Mouse (Mus musculus): ENCODE measurements around the gene Gm10972. TPM values are rescaled to one million over a fixed set of nuclear protein-coding genes. Genes with fewer than 3 reads are reported as not detected.
"Not testable (repeated sequence)": the region's sequence is repeated elsewhere in the genome, so short reads cannot be mapped to it uniquely, and the experiment has no call there.

The Gm10972 gene
- polyA plus RNA-seq, 1 experiment from 2014 or later: not detected

GRCm38 (mm10) chr3:94622550-94622949, 20.4 kb upstream of the Gm10972 start:
- WGBS: 93% methylated on average over 10 of the region's 10 CpGs
- Histone ChIP-seq H3K27me3 (replicated peaks) (no peaks in the 10 kb centered on the region), H3K27ac (no peak overlapping the region), H3K4me3 (no peak overlapping the region), H3K9me3 (no peaks in the 10 kb centered on the region), H3K9ac (no peak overlapping the region), H3K36me3 (replicated peaks) (no peaks in the 10 kb centered on the region), H3K4me1 (no peaks in the 10 kb centered on the region), H3K4me2 (no peak overlapping the region)
- ATAC-seq (replicated peaks): no peak

GRCm38 (mm10) chr3:94624281-94624680, 18.6 kb upstream of the Gm10972 start:
- Histone ChIP-seq H3K4me1 (no peaks in the 10 kb centered on the region), H3K27me3 (replicated peaks) (no peaks in the 10 kb centered on the region), H3K4me3 (no peak overlapping the region), H3K36me3 (replicated peaks) (no peaks in the 10 kb centered on the region), H3K27ac (no peak overlapping the region), H3K4me2 (no peak overlapping the region), H3K9ac (no peak overlapping the region), H3K9me3 (no peaks in the 10 kb centered on the region)
- WGBS: 92% methylated on average over 4 of the region's 4 CpGs
- ATAC-seq (replicated peaks): no peak

DNA sequence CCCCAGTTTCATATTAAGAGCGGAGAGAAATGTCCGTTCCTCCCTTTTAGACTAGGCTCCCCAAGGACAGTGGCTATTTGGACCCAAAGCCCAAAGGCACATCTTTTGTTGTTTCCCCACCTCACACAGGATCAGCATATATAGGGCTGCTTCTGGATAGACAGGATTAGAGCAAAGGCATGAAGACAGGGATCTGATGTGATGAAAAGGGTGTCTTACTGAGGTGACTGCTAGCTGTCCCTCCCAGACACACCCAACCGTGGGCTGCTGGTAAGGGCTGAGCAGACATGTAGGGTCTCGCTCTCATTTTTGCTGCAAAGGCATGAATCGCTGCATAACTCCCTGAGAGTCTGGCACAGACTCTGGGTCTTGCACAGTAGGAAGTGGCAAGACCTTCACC, 14.2 kb upstream of the Gm10972 start:
- Histone ChIP-seq H3K4me2 (no peak overlapping the region), H3K9ac (no peak overlapping the region), H3K9me3 (no peaks in the 10 kb centered on the region), H3K36me3 (replicated peaks) (no peaks in the 10 kb centered on the region), H3K27me3 (replicated peaks) (no peaks in the 10 kb centered on the region), H3K4me1 (no peaks in the 10 kb centered on the region), H3K4me3 (no peak overlapping the region), H3K27ac (no peak overlapping the region)
- WGBS: 94% methylated on average over 5 of the region's 5 CpGs
- ATAC-seq (replicated peaks): no peak

- WGBS: 84% methylated on average over 3 of the region's 3 CpGs
These were observed 13.0 kb upstream of the Gm10972 start for GRCm38 (mm10) chr3:94629876-94630275.

DNA sequence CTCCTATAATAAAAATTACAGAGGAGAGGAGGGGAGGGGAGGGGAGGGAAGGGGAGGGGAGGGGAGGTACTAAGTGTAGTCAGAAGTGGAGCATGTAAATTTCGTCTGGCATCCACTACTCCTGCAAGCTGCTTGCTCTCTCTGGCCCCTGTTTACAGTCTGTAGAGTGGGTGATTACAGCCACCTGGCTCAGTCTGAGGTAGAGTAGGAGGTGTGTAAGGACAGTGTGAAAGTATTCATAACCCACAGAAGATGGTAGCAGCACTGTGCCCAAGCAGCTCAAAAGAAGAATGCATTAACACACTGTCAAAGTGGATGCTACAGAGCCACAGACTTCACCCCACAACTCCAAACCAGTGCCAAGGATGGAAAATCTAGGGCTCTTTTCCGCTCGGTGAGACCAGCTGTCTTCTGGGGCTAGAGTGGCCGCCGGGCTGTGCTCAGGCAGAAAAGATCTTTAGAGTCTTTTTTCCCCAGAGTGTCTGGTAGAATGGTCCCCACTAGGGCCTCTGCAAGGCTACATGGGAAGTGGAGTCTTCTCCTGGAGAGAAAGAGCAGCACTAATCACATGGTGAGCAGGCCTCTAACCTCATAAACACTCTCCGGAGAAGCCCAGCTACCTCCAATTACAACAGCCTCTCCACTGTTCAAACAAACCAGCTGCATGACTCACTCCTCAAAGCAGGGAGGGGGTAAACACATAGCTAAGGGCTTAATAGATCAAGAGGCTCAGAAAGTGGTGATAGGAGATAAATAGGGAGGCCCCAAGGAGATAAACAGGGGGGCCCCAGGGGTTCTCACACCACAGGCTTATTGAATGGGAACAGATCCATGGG, 6.1 kb downstream of the Gm10972 start:
- WGBS: 34% methylated on average over 6 of the region's 6 CpGs
- no peak overlapping the region for H3K27ac ChIP-seq

More at GRCm38 (mm10) chr3:94629876-94630275, 13.0 kb upstream of the Gm10972 start:
- no peak overlapping the region for H3K4me3 ChIP-seq
- no peak for ATAC-seq (replicated peaks)
- no peaks in the 10 kb centered on the region for H3K36me3 ChIP-seq (replicated peaks)
- no peak overlapping the region for H3K27ac ChIP-seq
- no peaks in the 10 kb centered on the region for H3K4me1 ChIP-seq
- no peak overlapping the region for H3K4me2 ChIP-seq
- H3K27me3 ChIP-seq (replicated peaks): no peaks in the 10 kb centered on the region
- H3K9ac ChIP-seq: no peak overlapping the region
- H3K9me3 ChIP-seq: no peaks in the 10 kb centered on the region

DNA sequence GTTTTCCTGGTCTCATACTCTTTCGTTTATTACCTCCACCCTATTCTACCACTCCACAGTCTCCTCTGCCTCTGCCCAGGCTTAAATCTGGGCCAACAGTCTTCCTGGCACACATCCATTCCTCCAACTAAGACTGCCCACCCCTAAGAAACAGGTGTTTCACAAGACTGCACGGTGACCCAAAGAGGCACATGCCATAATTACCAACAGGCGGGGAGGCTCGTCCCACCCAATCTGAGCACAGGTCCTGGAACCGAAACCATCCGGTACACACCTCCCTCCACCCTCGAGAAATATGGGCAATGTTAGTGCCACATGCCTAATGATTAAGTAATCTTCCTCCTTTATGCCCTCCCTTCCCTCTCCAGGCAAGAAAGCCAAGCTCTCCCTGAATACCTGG, 7.5 kb downstream of the Gm10972 start:
- WGBS: 84% methylated on average over 7 of the region's 7 CpGs
- Histone ChIP-seq H3K4me2 (no peak overlapping the region), H3K9me3 (no peaks in the 10 kb centered on the region), H3K27ac (no peak overlapping the region), H3K4me3 (no peak overlapping the region), H3K27me3 (replicated peaks) (no peaks in the 10 kb centered on the region), H3K36me3 (replicated peaks) (no peaks in the 10 kb centered on the region), H3K9ac (no peak overlapping the region), H3K4me1 (0 out of 2 replicates have a peak, but pooled peaks cover 4% of the 10 kb centered on the region)
- no peak for ATAC-seq (replicated peaks)

More for the DNA sequence above, 6.1 kb downstream of the Gm10972 start:
- 0 out of 2 replicates have a peak, but pooled peaks cover 4% of the 10 kb centered on the region for H3K4me1 ChIP-seq
- no peaks in the 10 kb centered on the region for H3K9me3 ChIP-seq
- H3K4me3 ChIP-seq: no peak overlapping the region
- no peak for ATAC-seq (replicated peaks)
- no peaks in the 10 kb centered on the region for H3K27me3 ChIP-seq (replicated peaks)
- no peak overlapping the region for H3K9ac ChIP-seq
- H3K36me3 ChIP-seq (replicated peaks): no peaks in the 10 kb centered on the region
- H3K4me2 ChIP-seq: no peak overlapping the region

GRCm38 (mm10) chr3:94653967-94654366, 11.1 kb downstream of the Gm10972 start:
- WGBS: 53% methylated on average over 1 of the region's 1 CpGs
- H3K36me3 ChIP-seq (replicated peaks); H3K9me3 ChIP-seq; ATAC-seq (replicated peaks); H3K4me3 ChIP-seq; H3K27me3 ChIP-seq (replicated peaks); H3K9ac ChIP-seq; H3K4me1 ChIP-seq; H3K27ac ChIP-seq; H3K4me2 ChIP-seq: not testable (repeated sequence)

DNA sequence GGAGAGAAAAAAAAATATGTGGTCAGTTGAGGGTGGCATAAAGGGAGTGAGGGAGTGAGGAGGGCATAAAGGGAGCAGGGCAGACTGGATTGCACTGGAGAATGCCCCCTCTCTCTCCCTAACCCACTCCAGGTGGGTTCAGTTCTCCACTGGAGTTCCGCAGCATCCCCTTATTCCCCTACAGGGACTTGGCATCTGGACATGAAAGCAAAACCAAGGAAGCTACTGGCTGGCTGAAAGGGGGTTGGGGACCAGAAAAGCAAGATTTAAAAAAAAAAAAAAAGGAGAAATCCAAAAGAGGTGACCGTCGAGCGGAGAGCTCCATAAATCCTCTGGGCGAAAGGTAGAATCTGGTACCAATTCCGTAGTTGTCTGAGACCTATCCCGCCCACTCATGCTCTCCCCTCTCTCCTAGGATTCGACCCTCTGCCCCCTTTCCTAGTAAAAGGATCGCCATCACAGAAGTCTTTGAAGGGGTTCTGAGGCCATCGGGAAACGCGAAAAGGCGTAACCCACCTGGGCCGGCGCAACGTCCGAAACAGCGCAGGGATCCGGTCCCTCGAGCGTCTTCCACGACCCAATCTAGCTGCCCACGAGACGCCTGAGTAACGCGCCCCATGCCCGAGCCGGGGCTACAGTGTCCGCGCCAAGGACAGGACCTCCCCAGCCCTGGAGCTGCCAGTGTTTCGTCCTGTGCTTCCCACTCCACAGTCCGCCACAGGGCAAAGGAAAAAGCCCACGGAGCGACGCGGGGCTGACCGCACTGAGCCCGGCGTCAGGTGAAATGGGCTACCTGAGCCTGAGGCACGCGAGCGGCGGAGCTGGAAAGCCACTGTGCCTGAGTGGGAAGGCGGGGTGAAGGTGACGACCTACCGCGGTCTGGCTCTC, 15.2 kb downstream of the Gm10972 start:
- H3K9me3 ChIP-seq; H3K27ac ChIP-seq; H3K36me3 ChIP-seq (replicated peaks); H3K4me1 ChIP-seq; H3K27me3 ChIP-seq (replicated peaks): not testable (repeated sequence)
- H3K4me2 ChIP-seq: peak overlapping the region; percentile 55
- peak; percentile 77 for ATAC-seq (replicated peaks)
- H3K4me3 ChIP-seq: peak overlapping the region; percentile 36
- 2% methylated on average over 26 of the region's 47 CpGs for WGBS
- H3K9ac ChIP-seq: 0 out of 2 replicates have a peak overlapping the region, but pooled peaks have one; percentile 17

GRCm38 (mm10) chr3:94658740-94659095, 15.8 kb downstream of the Gm10972 start, which contains the start of gene Tuft1:
TSS of gene Tuft1 (minus strand) at chr3:94658872.
- not testable (repeated sequence) for H3K27me3 ChIP-seq (replicated peaks); H3K9me3 ChIP-seq; H3K36me3 ChIP-seq (replicated peaks); H3K4me1 ChIP-seq; H3K27ac ChIP-seq
- 0% methylated on average over 24 of the region's 33 CpGs for WGBS
- ATAC-seq (replicated peaks): peak; percentile 94
- peak within 1 kb of the TSS; percentile 55 for H3K4me2 ChIP-seq
- peak within 1 kb of the TSS; percentile 36 for H3K4me3 ChIP-seq
- 0 out of 2 replicates have a peak within 1 kb of the TSS, but pooled peaks have one; percentile 17 for H3K9ac ChIP-seq

GRCm38 (mm10) chr3:94659142-94659748, 16.3 kb downstream of the Gm10972 start:
- peak; percentile 66; the same call in 1 of the 2 replicates for ATAC-seq (replicated peaks)
- H3K4me2 ChIP-seq: peak overlapping the region; percentile 40
- H3K9me3 ChIP-seq; H3K27me3 ChIP-seq (replicated peaks); H3K9ac ChIP-seq; H3K27ac ChIP-seq; H3K36me3 ChIP-seq (replicated peaks); H3K4me1 ChIP-seq: not testable (repeated sequence)
- H3K4me3 ChIP-seq: peak overlapping the region; percentile 21
- 29% methylated on average over 8 of the region's 10 CpGs for WGBS

GRCm38 (mm10) chr3:94660841-94661240, 17.9 kb downstream of the Gm10972 start:
- not testable (repeated sequence) for H3K4me3 ChIP-seq; H3K27ac ChIP-seq; ATAC-seq (replicated peaks); H3K27me3 ChIP-seq (replicated peaks); H3K9ac ChIP-seq; H3K4me1 ChIP-seq; H3K9me3 ChIP-seq; H3K4me2 ChIP-seq; H3K36me3 ChIP-seq (replicated peaks)
- 87% methylated on average over 2 of the region's 2 CpGs for WGBS
